Mouse (Mus musculus) kidney, adult 11 months (tissue): ENCODE results near the gene Acsl3.

Experiments
- DNase-seq: peaks from one replicate; pipeline ENCODE4 v3.0.0; 2022

The Acsl3 gene

GRCm38 (mm10) chr1:78688149-78688548 is 30.5 kb downstream of the Acsl3 start:
- no peak for DNase-seq

DNA sequence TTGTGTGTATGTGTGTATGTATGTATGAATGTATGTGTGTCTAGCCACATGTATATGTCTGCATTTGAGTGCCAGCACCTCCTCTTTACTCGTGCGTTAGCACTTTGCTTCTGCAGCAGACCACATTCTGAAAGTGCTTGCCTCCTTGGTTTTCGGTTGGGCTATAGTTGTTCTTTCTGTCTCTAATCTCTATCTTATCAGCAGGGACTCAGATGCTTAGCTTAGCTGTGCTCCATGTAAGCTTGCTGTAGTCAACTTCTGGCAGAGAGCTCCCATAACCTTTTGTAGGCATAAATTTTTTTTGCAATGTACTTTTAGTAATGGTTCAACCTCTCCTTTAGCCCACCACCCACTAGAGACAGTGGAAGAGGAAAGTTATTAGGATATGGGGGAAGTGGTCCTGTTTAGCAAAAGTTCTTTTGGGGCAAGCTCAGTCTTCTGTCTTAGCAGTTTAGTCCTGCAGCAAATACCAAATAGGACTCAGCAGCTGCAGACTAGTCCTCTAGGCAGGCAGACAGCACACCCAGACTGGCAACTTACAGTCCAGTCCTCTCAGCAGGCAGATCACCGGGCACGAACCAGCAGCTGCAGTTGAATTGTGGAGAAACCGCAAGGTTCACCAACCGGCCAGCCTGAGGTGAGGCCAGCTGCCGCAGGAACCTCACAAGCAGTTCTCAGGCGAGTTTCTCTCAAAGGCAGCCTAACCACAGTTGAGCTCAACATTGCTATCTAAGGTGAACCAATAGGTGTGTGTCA is 37.1 kb downstream of the Acsl3 start:
- DNase-seq: no peak

- DNase-seq: no peak
These were observed 38.7 kb downstream of the Acsl3 start for GRCm38 (mm10) chr1:78696305-78696704.

DNA sequence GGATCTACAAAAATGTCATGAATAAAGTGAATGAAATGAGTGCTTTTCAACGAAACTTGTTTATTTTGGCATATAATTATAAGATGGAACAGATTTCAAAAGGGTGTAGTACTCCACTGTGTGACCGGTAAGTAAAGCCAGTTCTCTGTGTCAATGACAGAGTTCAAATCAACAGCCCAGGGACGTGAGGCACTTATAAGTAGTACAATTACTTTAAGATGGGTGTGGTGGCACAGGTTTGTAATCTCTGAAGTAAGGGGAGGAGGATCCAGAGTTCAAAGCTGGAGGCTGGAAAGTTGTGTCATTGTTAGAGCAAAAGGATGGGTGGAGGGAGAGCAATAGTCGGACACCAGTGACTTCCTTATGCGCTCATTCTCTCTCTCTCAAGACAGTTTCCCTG is 39.3 kb downstream of the Acsl3 start:
- no peak for DNase-seq

GRCm38 (mm10) chr1:78698138-78698537 is 40.5 kb downstream of the Acsl3 start:
- peak; percentile 12 for DNase-seq

GRCm38 (mm10) chr1:78701740-78702139 is 44.1 kb downstream of the Acsl3 start:
- no peak for DNase-seq

GRCm38 (mm10) chr1:78702282-78702963 is 44.8 kb downstream of the Acsl3 start:
- DNase-seq: no peak

DNA sequence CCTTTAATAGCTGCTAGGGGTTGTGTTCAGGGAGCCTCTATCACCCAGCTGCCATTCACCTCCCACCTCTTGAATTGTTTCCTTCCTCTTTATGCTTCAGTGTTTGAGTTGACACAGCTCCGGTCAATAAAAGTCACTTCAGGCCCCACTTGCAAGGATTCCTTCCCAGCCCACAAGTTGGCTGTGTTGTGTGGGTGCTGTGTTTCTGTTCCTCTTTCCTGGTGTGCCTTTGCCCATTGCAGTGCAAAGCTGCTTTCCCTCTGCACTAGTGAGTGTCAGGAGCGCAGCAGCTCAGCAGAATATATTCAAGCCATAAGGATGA is 45.3 kb downstream of the Acsl3 start:
- no peak for DNase-seq

DNA sequence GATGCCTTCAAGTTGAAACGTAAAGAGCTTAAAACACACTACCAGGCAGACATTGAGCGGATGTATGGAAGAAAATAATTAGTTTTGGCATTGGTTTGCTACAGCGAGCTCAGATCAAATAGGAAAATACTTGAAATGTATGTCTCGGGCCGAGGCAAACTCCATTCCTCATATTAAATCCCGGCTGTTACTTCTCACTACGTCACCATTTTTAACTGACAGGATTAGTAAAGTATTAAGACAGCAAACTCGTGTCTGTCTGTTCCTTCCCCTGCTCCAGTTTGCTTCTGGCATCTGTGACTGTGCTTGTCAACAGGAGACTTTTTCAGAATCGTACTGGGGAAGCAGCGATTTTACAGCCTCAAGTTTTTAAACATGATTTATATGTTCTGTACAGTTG is 48.7 kb downstream of the Acsl3 start:
- no peak for DNase-seq

DNA sequence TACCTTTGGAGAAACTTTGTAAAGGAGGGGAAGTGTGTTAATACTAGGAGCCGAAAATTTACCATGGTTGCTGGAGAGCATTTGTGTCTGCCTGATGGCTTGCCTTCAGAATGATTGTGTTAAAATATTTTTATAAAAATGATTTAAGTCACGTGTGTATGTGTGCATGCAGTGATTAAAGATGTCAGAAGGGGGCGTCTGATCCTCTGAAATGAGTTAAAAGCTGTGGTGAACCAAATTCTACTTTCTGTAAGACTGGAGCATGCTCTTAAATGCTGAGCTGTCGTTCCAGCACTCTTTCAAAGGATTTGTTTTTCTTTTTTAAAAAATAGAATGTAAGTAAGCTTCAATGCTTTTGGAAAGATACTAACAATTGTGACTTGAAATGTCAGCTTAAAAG is 49.7 kb downstream of the Acsl3 start:
- no peak for DNase-seq

DNA sequence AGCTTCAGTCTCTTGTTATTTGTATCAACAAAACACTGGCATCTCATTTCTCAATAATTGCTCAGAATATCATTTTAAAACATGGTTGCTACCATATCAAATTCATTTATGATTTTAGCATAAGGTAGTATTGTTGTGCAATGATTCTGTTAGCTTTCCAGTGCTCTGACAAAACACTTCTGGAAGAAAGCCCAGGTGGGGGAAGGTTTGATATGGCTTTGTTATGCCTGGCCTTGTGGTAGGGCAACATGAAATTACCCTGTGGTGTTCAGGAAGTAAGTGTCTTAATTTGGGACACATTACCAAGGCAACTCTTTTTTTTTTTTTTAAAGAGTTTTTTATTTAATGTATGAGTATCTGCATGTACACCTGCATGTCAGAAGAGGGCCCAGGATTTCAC is 52.4 kb downstream of the Acsl3 start:
- no peak for DNase-seq

DNA sequence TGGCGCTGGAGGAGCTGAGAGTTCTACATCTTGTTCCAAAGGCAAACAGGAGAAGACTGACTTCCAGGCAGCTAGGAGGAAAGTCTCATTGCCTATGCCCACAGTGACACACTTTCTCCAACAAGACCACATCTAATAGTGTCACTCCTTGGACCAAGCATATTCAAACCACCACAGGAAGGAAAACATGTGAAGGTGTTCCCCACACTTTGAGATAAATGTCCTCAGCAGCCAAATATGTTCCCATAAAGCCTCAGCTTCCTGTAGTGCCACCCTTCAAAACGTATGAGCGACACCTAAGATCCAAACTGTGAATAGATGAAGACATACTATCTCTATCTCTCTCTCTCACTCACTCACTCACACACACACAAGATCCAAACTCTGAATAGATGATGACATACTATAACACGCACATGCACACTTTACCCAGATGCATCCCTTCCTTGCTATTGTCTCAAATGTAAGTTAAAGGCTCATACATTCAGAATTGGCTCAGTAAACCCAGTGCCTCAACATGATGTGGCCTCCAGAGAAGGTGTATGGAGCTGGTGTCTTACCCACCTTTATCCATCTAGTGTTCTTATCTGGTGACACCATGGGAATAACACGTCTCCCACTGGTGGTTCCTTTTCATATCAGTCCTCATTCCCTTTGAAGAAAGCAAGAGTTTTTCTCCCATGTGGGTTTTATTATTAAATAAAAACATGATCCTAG is 53.1 kb downstream of the Acsl3 start:
- DNase-seq: no peak

GRCm38 (mm10) chr1:78724458-78725190 is 67.0 kb downstream of the Acsl3 start:
- DNase-seq: peak; percentile 63

DNA sequence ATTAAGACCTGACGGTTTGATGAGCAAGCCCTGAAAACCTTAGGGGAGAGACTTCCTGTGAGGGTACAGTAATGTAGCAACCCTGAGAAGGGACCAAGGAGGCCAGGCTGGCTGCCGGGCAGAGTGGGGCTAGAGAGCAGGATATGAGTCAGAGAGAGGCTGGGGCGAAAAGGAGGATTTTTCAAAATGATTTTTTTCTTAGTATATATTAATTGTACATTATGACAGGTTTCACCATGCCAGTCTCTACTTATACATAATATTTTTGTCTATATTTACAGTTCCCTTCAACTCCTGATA is 67.5 kb downstream of the Acsl3 start:
- no peak for DNase-seq

- DNase-seq: no peak
These were observed 68.1 kb downstream of the Acsl3 start for GRCm38 (mm10) chr1:78725617-78726223.

- DNase-seq: no peak
These were observed 72.6 kb downstream of the Acsl3 start for GRCm38 (mm10) chr1:78730114-78730720.

DNA sequence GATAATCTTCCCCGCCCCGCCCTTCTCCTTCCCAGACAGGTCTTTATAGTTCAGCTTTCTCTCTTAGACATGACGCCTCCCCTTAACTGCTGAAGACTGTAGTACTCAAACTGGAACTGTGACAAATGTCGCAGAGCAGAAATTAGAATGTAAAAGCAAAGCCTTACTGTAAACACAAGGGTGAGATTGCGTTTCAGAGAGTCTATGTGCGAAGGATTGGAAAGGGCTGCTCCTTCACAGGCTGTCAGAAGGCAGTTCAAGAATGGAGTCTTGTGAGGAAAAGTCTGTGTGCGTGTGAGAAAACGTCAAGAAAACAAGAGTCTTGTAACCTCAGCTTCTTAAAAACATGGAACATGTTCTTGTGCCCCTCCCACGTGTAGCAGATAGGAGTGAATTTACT is 74.7 kb downstream of the Acsl3 start:
- no peak for DNase-seq

GRCm38 (mm10) chr1:78734261-78735000 is 76.8 kb downstream of the Acsl3 start:
- no peak for DNase-seq

DNA sequence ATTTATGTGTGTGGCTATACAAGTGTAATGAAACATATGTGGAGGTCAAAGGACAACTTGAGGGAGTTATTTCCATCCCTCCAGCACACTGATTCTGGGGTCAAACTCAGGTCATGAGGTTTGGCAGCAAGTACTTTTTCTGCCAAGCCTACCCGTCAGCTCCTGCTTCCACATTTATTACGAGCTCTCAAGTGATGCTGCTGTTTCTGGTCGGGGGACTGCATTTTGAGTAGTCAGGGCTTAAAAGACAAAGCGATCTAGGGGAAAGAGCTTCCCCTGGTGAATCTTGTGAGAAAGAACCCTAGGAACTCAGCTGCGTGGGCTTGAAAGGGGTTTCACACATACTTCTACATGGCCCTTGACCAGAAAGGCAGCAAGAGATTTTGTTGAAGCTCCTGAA is 80.0 kb downstream of the Acsl3 start:
- DNase-seq: no peak

DNA sequence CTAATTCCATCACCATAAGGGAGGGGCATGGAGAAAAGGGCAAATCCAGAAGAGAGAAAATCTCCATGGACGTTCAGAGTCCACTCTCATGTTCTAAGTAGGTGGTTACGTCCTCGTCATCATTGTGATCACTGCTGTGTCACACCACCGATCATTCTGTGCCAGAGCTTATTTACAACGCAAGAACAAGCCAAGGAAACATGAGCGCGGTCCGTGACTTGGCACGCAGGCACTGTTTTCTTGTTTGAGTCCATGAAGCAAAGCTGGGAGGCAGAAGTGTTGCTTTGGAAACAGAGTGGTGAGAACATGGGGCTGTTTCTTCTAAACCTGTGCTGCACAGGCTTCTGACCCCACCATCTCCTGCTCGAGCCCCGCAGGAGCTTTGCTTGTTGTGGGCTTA is 83.1 kb downstream of the Acsl3 start:
- peak; percentile 15 for DNase-seq

DNA sequence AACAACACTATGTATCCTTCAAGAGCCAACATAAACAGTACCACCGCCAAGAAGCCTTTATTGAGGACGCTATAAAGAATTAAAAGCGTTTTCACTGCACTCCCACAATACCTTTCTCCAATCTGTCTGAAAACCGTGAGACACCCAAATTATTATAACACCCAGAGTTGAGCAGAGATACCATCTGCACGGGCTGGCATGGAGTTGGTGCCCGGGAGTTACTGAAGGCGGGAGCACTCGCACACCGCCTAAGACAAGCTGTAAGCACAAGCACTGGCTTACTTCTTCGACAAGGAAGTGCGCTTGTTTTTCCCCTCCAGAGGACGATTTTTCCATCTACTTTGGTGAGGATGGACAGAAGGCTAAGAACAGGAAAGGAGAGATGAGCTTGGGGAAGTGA is 84.6 kb downstream of the Acsl3 start:
- DNase-seq: no peak

DNA sequence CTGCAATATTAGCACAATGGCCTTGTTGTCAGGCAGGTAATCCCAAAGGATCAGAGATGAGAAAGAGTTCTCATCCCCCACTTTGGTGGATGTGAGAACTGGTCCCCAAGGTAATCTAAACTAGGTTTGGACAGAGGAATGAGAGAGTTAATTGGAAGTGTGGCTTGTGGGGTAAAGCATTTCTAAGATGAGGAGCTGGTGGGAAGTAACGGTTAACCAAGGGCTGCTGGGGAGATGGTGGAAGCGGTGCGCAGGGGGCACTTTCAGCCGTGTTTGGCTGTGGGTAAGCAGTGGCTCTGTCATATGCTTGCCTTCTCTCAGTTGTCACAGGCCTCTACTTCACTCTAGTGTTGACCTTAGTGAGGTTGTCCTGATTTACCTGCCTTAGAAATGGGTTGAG is 85.7 kb downstream of the Acsl3 start:
- DNase-seq: no peak
